Mouse (Mus musculus): Measurements from ENCODE around the gene Idnk. TPM values are rescaled to one million over a fixed set of nuclear protein-coding genes. Genes with fewer than 3 reads are reported as not detected.
"Not testable (repeated sequence)": the region's sequence is repeated elsewhere in the genome, so short reads cannot be mapped to it uniquely, and the experiment has no call there.

The Idnk gene
- polyA plus RNA-seq, 1 experiment from 2014 or later, result 62.7 TPM

DNA sequence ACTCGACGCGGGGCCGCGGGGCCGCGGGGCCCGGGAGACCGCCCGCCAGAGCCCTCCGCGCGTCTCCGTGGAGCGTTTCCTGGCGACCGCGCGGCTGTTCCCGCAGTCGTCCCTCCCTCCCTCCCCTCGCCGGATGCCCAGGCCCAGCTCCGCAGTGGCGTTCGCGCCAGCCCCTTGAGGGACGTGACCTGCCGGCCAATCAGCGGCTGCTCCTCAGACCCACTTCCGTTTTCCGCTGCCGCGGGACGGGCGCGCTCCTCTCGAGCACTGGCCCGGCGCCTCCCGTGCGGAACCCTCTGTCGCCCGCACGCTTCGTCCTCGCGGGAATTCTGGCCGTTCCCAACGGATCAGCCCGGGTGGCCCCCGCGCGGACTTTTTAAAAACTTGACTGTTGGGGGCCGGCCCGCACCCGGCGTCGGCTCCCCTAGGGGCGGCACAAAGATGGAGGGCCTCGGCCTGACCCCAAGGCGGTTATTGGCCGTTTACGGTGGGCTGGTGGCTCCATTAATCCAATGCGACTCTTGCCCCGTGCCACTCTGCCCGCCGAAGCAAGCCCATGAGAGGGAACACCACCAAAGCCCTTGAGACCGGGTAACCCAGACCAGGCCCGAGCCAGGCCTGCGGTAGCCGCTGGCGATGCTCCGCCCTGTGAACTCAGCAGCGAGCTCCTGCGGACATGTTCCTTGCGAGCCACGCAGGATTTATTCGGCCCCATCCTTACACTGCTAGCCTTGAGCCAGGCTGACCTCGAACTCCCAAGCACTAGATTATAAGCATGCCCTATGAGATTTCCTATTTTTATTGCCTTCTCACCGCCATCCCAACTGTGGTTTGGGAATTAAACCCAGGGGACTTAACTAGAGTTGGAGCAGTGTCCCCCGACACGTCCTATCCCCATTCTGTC is 28.4 kb upstream of the Idnk start:
- H3K9me3 ChIP-seq (ENCODE audit: control insufficient read depth, low read length), result no peaks in the 10 kb centered on the region
- no peaks in the 10 kb centered on the region for H3K36me3 ChIP-seq (ENCODE audit: control insufficient read depth, insufficient read depth, low read length)
- H3K4me1 ChIP-seq (replicated peaks; ENCODE audit: control insufficient read depth, insufficient read depth, low read length), result peaks cover 3% of the 10 kb centered on the region; the same call in 1 of the 2 replicates
- H3K9ac ChIP-seq (ENCODE audit: low read depth, low read length), result peak overlapping the region; percentile 99
- H3K27me3 ChIP-seq (ENCODE audit: control insufficient read depth, insufficient read depth, low read length), result no peaks in the 10 kb centered on the region
- H3K4me3 ChIP-seq (ENCODE audit: low read depth, low read length), result peak overlapping the region; percentile 98
- under 1% methylated on average over 59 of the region's 83 CpGs for WGBS
- ATAC-seq (ENCODE audit: low FRiP score), result peak; percentile 97
- peak; percentile 95 for DNase-seq (ENCODE audit: low spot score)
- peak overlapping the region; percentile 61 for H3K4me2 ChIP-seq (replicated peaks; ENCODE audit: low read depth, low read length)
- H3K27ac ChIP-seq (ENCODE audit: low read depth, low read length), result peak overlapping the region; percentile 97

- Histone ChIP-seq H3K9ac (ENCODE audit: low read depth, low read length) (peak overlapping the region; percentile 99), H3K4me3 (ENCODE audit: low read depth, low read length) (peak overlapping the region; percentile 98), H3K27me3 (ENCODE audit: control insufficient read depth, insufficient read depth, low read length) (no peaks in the 10 kb centered on the region), H3K27ac (ENCODE audit: low read depth, low read length) (peak overlapping the region; percentile 97), H3K9me3 (ENCODE audit: control insufficient read depth, low read length) (no peaks in the 10 kb centered on the region), H3K36me3 (ENCODE audit: control insufficient read depth, insufficient read depth, low read length) (no peaks in the 10 kb centered on the region), H3K4me1 (replicated peaks; ENCODE audit: control insufficient read depth, insufficient read depth, low read length) (peaks cover 3% of the 10 kb centered on the region; the same call in 1 of the 2 replicates), H3K4me2 (replicated peaks; ENCODE audit: low read depth, low read length) (peak overlapping the region; percentile 61)
- no peak for ATAC-seq (ENCODE audit: low FRiP score)
- DNase-seq (ENCODE audit: low spot score), result no peak
- WGBS, result 34% methylated on average over 4 of the region's 4 CpGs
These were observed 27.7 kb upstream of the Idnk start for GRCm38 (mm10) chr13:58129687-58130246.

- Histone ChIP-seq H3K27ac (ENCODE audit: low read depth, low read length) (no peak overlapping the region), H3K9me3 (ENCODE audit: control insufficient read depth, low read length) (no peaks in the 10 kb centered on the region), H3K4me2 (replicated peaks; ENCODE audit: low read depth, low read length) (no peak overlapping the region), H3K4me3 (ENCODE audit: low read depth, low read length) (no peak overlapping the region), H3K4me1 (replicated peaks; ENCODE audit: control insufficient read depth, insufficient read depth, low read length) (no peaks in the 10 kb centered on the region; the same call in 1 of the 2 replicates), H3K36me3 (ENCODE audit: control insufficient read depth, insufficient read depth, low read length) (no peaks in the 10 kb centered on the region), H3K27me3 (ENCODE audit: control insufficient read depth, insufficient read depth, low read length) (no peaks in the 10 kb centered on the region), H3K9ac (ENCODE audit: low read depth, low read length) (no peak overlapping the region)
- 54% methylated on average over 3 of the region's 3 CpGs for WGBS
- ATAC-seq (ENCODE audit: low FRiP score), result no peak
- DNase-seq (ENCODE audit: low spot score), result no peak
These were observed 25.8 kb upstream of the Idnk start for GRCm38 (mm10) chr13:58131692-58132091.

- WGBS, result 96% methylated on average over 8 of the region's 8 CpGs
- H3K4me1 ChIP-seq (replicated peaks; ENCODE audit: control insufficient read depth, insufficient read depth, low read length); H3K36me3 ChIP-seq (ENCODE audit: control insufficient read depth, insufficient read depth, low read length); H3K27ac ChIP-seq (ENCODE audit: low read depth, low read length); H3K4me3 ChIP-seq (ENCODE audit: low read depth, low read length); DNase-seq (ENCODE audit: low spot score); H3K4me2 ChIP-seq (replicated peaks; ENCODE audit: low read depth, low read length); H3K9me3 ChIP-seq (ENCODE audit: control insufficient read depth, low read length); ATAC-seq (ENCODE audit: low FRiP score); H3K9ac ChIP-seq (ENCODE audit: low read depth, low read length); H3K27me3 ChIP-seq (ENCODE audit: control insufficient read depth, insufficient read depth, low read length): not testable (repeated sequence)
These were observed 10.8 kb upstream of the Idnk start for GRCm38 (mm10) chr13:58146603-58147002.

DNA sequence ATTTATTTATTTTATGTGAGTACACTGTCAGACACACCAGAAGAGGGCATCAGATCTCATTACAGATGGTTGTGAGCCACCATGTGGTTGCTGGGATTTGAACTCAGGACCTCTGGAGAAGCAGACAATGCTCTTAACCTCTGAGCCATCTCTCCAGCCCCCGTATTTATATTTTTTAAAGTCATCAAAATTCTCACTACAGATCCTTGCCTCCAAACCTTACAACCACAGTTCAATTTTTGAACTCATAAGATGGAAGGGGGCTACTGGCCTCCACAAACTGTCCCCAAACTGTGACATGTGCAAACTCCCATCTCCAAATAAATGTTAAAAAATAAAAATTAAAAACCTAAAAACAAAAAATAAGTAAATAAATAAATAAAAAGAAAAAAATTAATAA is 9.7 kb upstream of the Idnk start:
- no peak for ATAC-seq (ENCODE audit: low FRiP score)
- no peak for DNase-seq (ENCODE audit: low spot score)
- Histone ChIP-seq H3K9me3 (ENCODE audit: control insufficient read depth, low read length) (no peaks in the 10 kb centered on the region), H3K27ac (ENCODE audit: low read depth, low read length) (no peak overlapping the region), H3K27me3 (ENCODE audit: control insufficient read depth, insufficient read depth, low read length) (no peaks in the 10 kb centered on the region), H3K4me3 (ENCODE audit: low read depth, low read length) (no peak overlapping the region), H3K4me2 (replicated peaks; ENCODE audit: low read depth, low read length) (no peak overlapping the region), H3K9ac (ENCODE audit: low read depth, low read length) (no peak overlapping the region), H3K4me1 (replicated peaks; ENCODE audit: control insufficient read depth, insufficient read depth, low read length) (no peaks in the 10 kb centered on the region), H3K36me3 (ENCODE audit: control insufficient read depth, insufficient read depth, low read length) (no peaks in the 10 kb centered on the region)
- WGBS, result 83% methylated on average over 1 of the region's 1 CpGs

GRCm38 (mm10) chr13:58148256-58148831 is 9.1 kb upstream of the Idnk start:
- 1% methylated on average over 17 of the region's 17 CpGs for WGBS
- DNase-seq (ENCODE audit: low spot score) (peak; percentile 85), ATAC-seq (ENCODE audit: low FRiP score) (peak; percentile 88)
- Histone ChIP-seq H3K9ac (ENCODE audit: low read depth, low read length) (no peak overlapping the region), H3K9me3 (ENCODE audit: control insufficient read depth, low read length) (no peaks in the 10 kb centered on the region), H3K27ac (ENCODE audit: low read depth, low read length) (peak overlapping the region; percentile 30; the same call in 1 of the 2 replicates), H3K36me3 (ENCODE audit: control insufficient read depth, insufficient read depth, low read length) (no peaks in the 10 kb centered on the region), H3K4me3 (ENCODE audit: low read depth, low read length) (peak overlapping the region; percentile 29), H3K27me3 (ENCODE audit: control insufficient read depth, insufficient read depth, low read length) (no peaks in the 10 kb centered on the region), H3K4me1 (replicated peaks; ENCODE audit: control insufficient read depth, insufficient read depth, low read length) (no peaks in the 10 kb centered on the region), H3K4me2 (replicated peaks; ENCODE audit: low read depth, low read length) (peak overlapping the region; percentile 74)

GRCm38 (mm10) chr13:58149033-58149558 is 8.4 kb upstream of the Idnk start:
- Histone ChIP-seq H3K36me3 (ENCODE audit: control insufficient read depth, insufficient read depth, low read length) (no peaks in the 10 kb centered on the region), H3K4me1 (replicated peaks; ENCODE audit: control insufficient read depth, insufficient read depth, low read length) (no peaks in the 10 kb centered on the region), H3K27me3 (ENCODE audit: control insufficient read depth, insufficient read depth, low read length) (no peaks in the 10 kb centered on the region), H3K4me3 (ENCODE audit: low read depth, low read length) (peak overlapping the region; percentile 29; the same call in 1 of the 2 replicates), H3K4me2 (replicated peaks; ENCODE audit: low read depth, low read length) (peak overlapping the region; percentile 74), H3K9ac (ENCODE audit: low read depth, low read length) (no peak overlapping the region), H3K9me3 (ENCODE audit: control insufficient read depth, low read length) (no peaks in the 10 kb centered on the region), H3K27ac (ENCODE audit: low read depth, low read length) (no peak overlapping the region)
- DNase-seq (ENCODE audit: low spot score) (peak; percentile 31), ATAC-seq (ENCODE audit: low FRiP score) (peak; percentile 56)
- WGBS, result 54% methylated on average over 5 of the region's 5 CpGs

- H3K4me1 ChIP-seq (replicated peaks; ENCODE audit: control insufficient read depth, insufficient read depth, low read length), result no peaks in the 10 kb centered on the region
- no peak overlapping the region for H3K4me3 ChIP-seq (ENCODE audit: low read depth, low read length)
- H3K36me3 ChIP-seq (ENCODE audit: control insufficient read depth, insufficient read depth, low read length), result no peaks in the 10 kb centered on the region
- DNase-seq (ENCODE audit: low spot score) (no peak), ATAC-seq (ENCODE audit: low FRiP score) (no peak)
- H3K9ac ChIP-seq (ENCODE audit: low read depth, low read length), result no peak overlapping the region
- H3K27ac ChIP-seq (ENCODE audit: low read depth, low read length), result no peak overlapping the region
- no peaks in the 10 kb centered on the region for H3K9me3 ChIP-seq (ENCODE audit: control insufficient read depth, low read length)
- no peaks in the 10 kb centered on the region for H3K27me3 ChIP-seq (ENCODE audit: control insufficient read depth, insufficient read depth, low read length)
- H3K4me2 ChIP-seq (replicated peaks; ENCODE audit: low read depth, low read length), result no peak overlapping the region
- WGBS, result 90% methylated on average over 3 of the region's 3 CpGs
These were observed 7.8 kb upstream of the Idnk start for GRCm38 (mm10) chr13:58149629-58150028.

Measured in hindbrain, embryonic 11.5 days (tissue).